Mouse (Mus musculus) forelimb bud, embryonic 11.5 days (tissue): Measurements from ENCODE around the gene Chrdl2.
"Not testable (repeated sequence)": the region's sequence is repeated elsewhere in the genome, so short reads cannot be mapped to it uniquely, and the experiment has no call there.

Experiments
- DNase-seq: peaks from one replicate; pipeline ENCODE4 v3.0.0-alpha.2; 2012; ENCODE audit warnings: low read depth, low spot score

Chrdl2 gene

GRCm38 (mm10) chr7:100034815-100035463 lies 29.0 kb downstream of the Chrdl2 start:
- no peak for DNase-seq

- no peak for DNase-seq
These were observed 30.1 kb downstream of the Chrdl2 start for GRCm38 (mm10) chr7:100036050-100036449.

DNA sequence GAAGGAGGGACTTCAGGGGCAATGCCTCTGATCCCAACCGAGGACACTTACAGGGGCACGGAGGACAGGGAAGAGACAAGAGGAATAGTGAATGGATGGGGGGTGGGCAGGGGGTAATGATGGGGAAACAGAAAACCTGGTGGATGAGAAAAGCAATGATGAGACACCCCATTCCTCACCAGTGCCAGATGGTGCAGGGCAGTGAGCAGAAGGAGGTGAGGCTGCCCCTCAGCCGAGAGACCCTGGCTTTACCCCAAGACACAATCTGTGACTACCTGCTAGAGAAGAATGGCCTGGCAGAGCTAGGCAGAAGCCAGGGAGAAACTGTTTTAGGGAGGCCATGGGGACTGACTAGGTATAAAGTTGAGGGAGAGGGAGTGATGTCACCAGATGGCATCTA lies 30.5 kb downstream of the Chrdl2 start:
- DNase-seq, result no peak

- DNase-seq, result peak; percentile 48
These were observed 36.1 kb downstream of the Chrdl2 start for GRCm38 (mm10) chr7:100042120-100042519.

DNA sequence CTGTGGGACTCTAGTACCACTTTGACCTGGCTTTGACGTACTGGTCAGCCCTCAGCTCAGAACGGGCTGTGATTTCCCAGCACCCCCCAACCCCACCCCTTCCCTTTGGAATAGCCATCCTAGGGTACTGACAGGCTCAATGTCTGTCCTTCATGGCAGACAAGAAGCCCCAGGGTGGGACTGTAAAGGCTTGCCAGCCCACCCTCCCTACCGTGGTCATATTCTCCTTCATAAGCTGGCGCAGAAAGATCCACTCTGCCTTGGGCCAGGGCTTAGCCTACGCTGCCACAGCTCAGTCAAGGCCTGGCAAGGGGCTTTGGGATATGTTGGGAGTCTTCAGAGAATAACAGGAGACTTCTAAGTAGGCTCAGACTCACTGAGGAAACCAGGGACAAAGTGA lies 37.1 kb downstream of the Chrdl2 start:
- no peak for DNase-seq

- no peak for DNase-seq
These were observed 37.6 kb downstream of the Chrdl2 start for GRCm38 (mm10) chr7:100043605-100044031.

- DNase-seq, result no peak
These were observed 40.5 kb downstream of the Chrdl2 start for GRCm38 (mm10) chr7:100046486-100046885.

- no peak for DNase-seq
These were observed 45.9 kb downstream of the Chrdl2 start for GRCm38 (mm10) chr7:100051904-100052303.

DNA sequence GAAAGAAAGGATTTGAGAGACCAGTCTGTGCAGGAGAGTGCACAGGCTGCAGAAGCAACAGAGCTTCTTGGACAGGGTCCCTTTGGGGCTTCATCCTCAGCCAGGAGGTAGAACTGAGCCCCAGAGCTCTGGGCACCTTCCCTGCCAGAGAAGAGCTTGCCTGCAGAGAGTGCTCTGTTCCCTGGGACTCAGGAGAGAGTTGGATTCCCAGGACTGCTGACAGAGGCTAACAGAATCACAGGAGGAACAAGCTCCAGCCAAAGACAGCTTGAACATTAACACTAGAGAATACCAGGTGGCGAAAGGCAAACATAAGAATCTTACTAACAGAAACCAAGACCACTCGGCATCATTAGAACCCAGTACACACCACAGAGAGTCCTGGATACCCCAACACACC lies 47.0 kb downstream of the Chrdl2 start:
- DNase-seq, result not testable (repeated sequence)

- DNase-seq, result no peak
These were observed 68.0 kb downstream of the Chrdl2 start for GRCm38 (mm10) chr7:100073959-100074358.

GRCm38 (mm10) chr7:100076296-100076695 lies 70.3 kb downstream of the Chrdl2 start:
- no peak for DNase-seq

- DNase-seq, result no peak
These were observed 71.1 kb downstream of the Chrdl2 start for GRCm38 (mm10) chr7:100077071-100077470.

DNA sequence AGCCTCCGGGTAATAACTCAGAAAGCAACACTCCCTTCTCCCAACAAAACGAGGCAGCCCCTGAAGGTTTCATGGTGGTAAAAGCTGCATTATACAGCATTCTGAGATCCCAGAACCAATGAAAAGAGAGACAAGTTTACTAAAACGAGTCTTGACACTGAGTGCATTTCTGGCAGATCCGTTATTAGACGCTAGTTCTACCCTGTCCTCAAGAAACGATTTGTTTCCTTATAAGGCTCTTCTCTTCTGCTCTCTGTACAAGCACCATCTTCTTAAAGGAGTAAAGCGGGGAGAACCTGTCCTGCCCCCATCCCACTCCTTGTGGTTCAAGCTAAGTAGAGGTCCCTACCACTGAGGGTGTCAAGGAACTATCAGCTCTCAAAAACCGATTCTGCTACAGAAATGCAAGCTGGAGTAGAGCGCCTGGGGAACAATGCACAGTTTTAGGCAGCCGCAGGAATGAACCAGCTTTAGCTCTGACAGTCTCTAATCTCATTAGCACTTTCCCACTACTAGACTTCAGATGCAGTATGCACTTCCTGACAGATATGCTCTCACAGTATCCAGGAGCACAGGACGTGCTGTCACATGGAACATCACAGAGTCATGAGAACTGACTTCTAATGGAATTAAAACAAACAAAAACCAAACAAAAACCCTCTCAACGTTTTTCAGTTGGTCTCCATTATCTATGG lies 74.3 kb downstream of the Chrdl2 start:
- DNase-seq, result no peak

DNA sequence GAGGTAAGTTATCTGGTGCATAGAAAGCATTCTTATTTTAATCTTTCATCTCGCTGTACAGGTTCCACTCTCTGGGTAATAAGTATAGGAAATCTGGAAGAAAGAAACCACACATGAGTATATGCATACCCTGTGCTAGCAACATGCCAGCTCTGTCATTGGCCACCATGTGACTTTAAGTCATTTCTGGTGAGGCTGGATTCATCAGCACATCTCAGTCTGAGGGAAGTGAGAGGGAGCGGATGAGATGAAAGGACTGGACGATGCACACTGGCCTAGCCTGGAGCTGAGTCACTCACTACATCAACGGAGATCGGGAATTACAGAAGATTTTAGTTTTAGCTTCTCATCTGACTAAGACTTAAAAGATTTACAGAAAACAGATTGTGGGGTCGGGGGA lies 76.9 kb downstream of the Chrdl2 start:
- no peak for DNase-seq

- DNase-seq, result no peak
These were observed 77.8 kb downstream of the Chrdl2 start for GRCm38 (mm10) chr7:100083812-100084211.
